Mouse (Mus musculus): ENCODE results near the gene Defb42. TPM values are rescaled to one million over a fixed set of nuclear protein-coding genes. Genes with fewer than 3 reads are reported as not detected.

The Defb42 gene
- total RNA-seq (2012; rRNA removed) = not detected in 2 replicates
- not detected in 2 replicates for total RNA-seq (2014; rRNA removed)
- polyA plus RNA-seq (2012; ENCODE audit: insufficient read length, low read depth) = not detected in 2 replicates

DNA sequence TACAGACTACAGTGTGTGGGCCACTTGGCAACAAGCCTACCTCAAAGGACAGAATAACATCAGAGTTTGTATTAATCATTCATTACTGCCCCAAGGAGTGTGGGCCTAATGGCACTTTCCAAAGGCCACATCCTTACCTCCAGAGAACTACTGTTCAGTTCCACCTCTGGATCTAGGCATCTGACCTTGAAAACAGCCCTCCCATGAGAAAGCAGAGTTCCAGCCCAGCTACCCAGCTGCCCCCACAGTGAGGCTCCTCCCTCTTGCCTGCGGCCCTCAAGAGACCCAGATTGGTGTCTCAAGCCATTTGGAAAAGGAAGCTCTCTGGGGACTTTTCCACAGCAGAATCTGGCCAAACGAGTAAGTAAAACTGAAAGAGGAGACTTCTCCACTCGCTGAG lies at the start of gene Defb42:
TSS of gene Defb42 (plus strand) at position 301 of the 400 bp plus-strand sequence.
- Histone ChIP-seq H3K4me1 (ENCODE audit: control insufficient read depth in 1 of 2, insufficient read depth in 2 of 2) (peaks cover 2 to 22% of the 10 kb centered on the region in 2 experiments; a peak in 3 of 4 replicates), H3K4me2 (ENCODE audit: insufficient read depth, low read depth, poor library complexity, severe bottlenecking) (no peak within 1 kb of the TSS), H3K9me3 (replicated peaks; ENCODE audit: low read length) (no peaks in the 10 kb centered on the region), H3K79me2 (replicated peaks; ENCODE audit: control insufficient read depth, extremely low read depth, insufficient read depth, poor library complexity, severe bottlenecking) (no peaks in the 10 kb centered on the region), H3K9ac (ENCODE audit: insufficient read depth, low read depth) (no peak within 1 kb of the TSS), H3K4me3 (replicated peaks in 1 of 3; ENCODE audit: low read depth in 2 of 3, low read length in 2 of 3, poor library complexity in 1 of 3) (no peak within 1 kb of the TSS), H3K36me3 (replicated peaks in 1 of 2; ENCODE audit: control insufficient read depth in 1 of 2, insufficient read depth in 1 of 2, low read length in 1 of 2) (no peaks in the 10 kb centered on the region), H3K27ac (ENCODE audit: insufficient read depth, low read depth) (no peak within 1 kb of the TSS), H3K27me3 (replicated peaks) (no peaks in the 10 kb centered on the region)
- TF ChIP-seq E2F4 (IDR thresholded peaks at IDR 0.05; ENCODE audit: insufficient replicate concordance, low read depth, low read length) = no peak
- TF ChIP-seq TBP (conservative IDR thresholded peaks at IDR 0.05; ENCODE audit: low read depth, low read length) = no peak
- TF ChIP-seq KAT2A (IDR thresholded peaks at IDR 0.05; ENCODE audit: insufficient replicate concordance, low read length) = no peak
- TF ChIP-seq EP300 (IDR thresholded peaks at IDR 0.05; ENCODE audit: low read length) = no peak
- TF ChIP-seq USF1 (IDR thresholded peaks at IDR 0.05; ENCODE audit: low read depth, low read length) = no peak
- TF ChIP-seq MAZ (IDR thresholded peaks at IDR 0.05; ENCODE audit: low read depth, low read length) = no peak
- no peak for TF ChIP-seq JUN (IDR thresholded peaks at IDR 0.05; ENCODE audit: insufficient read depth, low read depth, low read length)
- no peak for TF ChIP-seq BHLHE40 (IDR thresholded peaks at IDR 0.05; ENCODE audit: low read depth, low read length)
- no peak for TF ChIP-seq ZC3H11A (IDR thresholded peaks at IDR 0.05; ENCODE audit: low read depth, low read length)
- no peak for TF ChIP-seq CTCF (conservative IDR thresholded peaks at IDR 0.05 in 1 of 2, IDR thresholded peaks at IDR 0.05 in 1 of 2; ENCODE audit: low read depth in 2 of 2, low read length in 2 of 2)
- TF ChIP-seq GABPA (IDR thresholded peaks at IDR 0.05; ENCODE audit: insufficient replicate concordance, low read depth, low read length) = no peak
- TF ChIP-seq MEF2A (IDR thresholded peaks at IDR 0.05; ENCODE audit: borderline replicate concordance, low read depth, low read length) = no peak
- in situ Hi-C loops (cut with MboI; ENCODE audit: low pct_ligation_motif_present, low pct_unique_long_range_greater_than_20kb, low sequenced_read_pairs) = no loop called here
- dilution Hi-C loops (cut with MboI; ENCODE audit: extremely low pct_ligation_motif_present, extremely low pct_unique_long_range_greater_than_20kb, low sequenced_read_pairs) = no loop called here
- no peak for DNase-seq (ENCODE audit: extremely low read depth)

- TF ChIP-seq RAD21 (IDR thresholded peaks at IDR 0.05; ENCODE audit: low read depth, low read length) (no peak), ETS1 (conservative IDR thresholded peaks at IDR 0.05; ENCODE audit: low read depth, low read length) (no peak), TCF12 (IDR thresholded peaks at IDR 0.05; ENCODE audit: low read depth, low read length) (no peak), JUN (IDR thresholded peaks at IDR 0.05; ENCODE audit: insufficient read depth, low read depth, low read length) (no peak), EP300 (IDR thresholded peaks at IDR 0.05; ENCODE audit: low read length) (no peak), MYC (IDR thresholded peaks at IDR 0.05; ENCODE audit: low read depth, low read length) (no peak), SIN3A (IDR thresholded peaks at IDR 0.05; ENCODE audit: low read length) (no peak), ZC3H11A (IDR thresholded peaks at IDR 0.05; ENCODE audit: low read depth, low read length) (no peak), BHLHE40 (IDR thresholded peaks at IDR 0.05; ENCODE audit: low read depth, low read length) (no peak), MEF2A (IDR thresholded peaks at IDR 0.05; ENCODE audit: borderline replicate concordance, low read depth, low read length) (no peak), TBP (conservative IDR thresholded peaks at IDR 0.05; ENCODE audit: low read depth, low read length) (no peak), UBTF (IDR thresholded peaks at IDR 0.05; ENCODE audit: low read depth, low read length) (no peak), ZNF384 (IDR thresholded peaks at IDR 0.05; ENCODE audit: low read depth, low read length) (no peak), KAT2A (IDR thresholded peaks at IDR 0.05; ENCODE audit: insufficient replicate concordance, low read length) (no peak), MAZ (IDR thresholded peaks at IDR 0.05; ENCODE audit: low read depth, low read length) (no peak), HCFC1 (IDR thresholded peaks at IDR 0.05; ENCODE audit: low read depth, low read length) (no peak), IRF4 (IDR thresholded peaks at IDR 0.05; ENCODE audit: low read depth, low read length) (no peak), USF1 (IDR thresholded peaks at IDR 0.05; ENCODE audit: low read depth, low read length) (no peak), MXI1 (IDR thresholded peaks at IDR 0.05; ENCODE audit: low read depth, low read length) (no peak), CTCF (conservative IDR thresholded peaks at IDR 0.05 in 1 of 2, IDR thresholded peaks at IDR 0.05 in 1 of 2; ENCODE audit: low read depth in 2 of 2, low read length in 2 of 2) (no peak)
- Histone ChIP-seq H3K27me3 (replicated peaks) (no peaks in the 10 kb centered on the region), H3K4me3 (replicated peaks in 1 of 3; ENCODE audit: low read depth in 2 of 3, low read length in 2 of 3, poor library complexity in 1 of 3) (no peak within 1 kb of the TSS), H3K27ac (ENCODE audit: insufficient read depth, low read depth) (no peak within 1 kb of the TSS), H3K36me3 (replicated peaks in 1 of 2; ENCODE audit: control insufficient read depth in 1 of 2, insufficient read depth in 1 of 2, low read length in 1 of 2) (no peaks in the 10 kb centered on the region), H3K9ac (ENCODE audit: insufficient read depth, low read depth) (no peak within 1 kb of the TSS), H3K4me2 (ENCODE audit: insufficient read depth, low read depth, poor library complexity, severe bottlenecking) (no peak within 1 kb of the TSS; the same call in 1 of the 2 replicates), H3K79me2 (replicated peaks; ENCODE audit: control insufficient read depth, extremely low read depth, insufficient read depth, poor library complexity, severe bottlenecking) (no peaks in the 10 kb centered on the region), H3K9me3 (replicated peaks; ENCODE audit: low read length) (no peaks in the 10 kb centered on the region), H3K4me1 (ENCODE audit: control insufficient read depth in 1 of 2, insufficient read depth in 2 of 2) (peaks cover 0 to 12% of the 10 kb centered on the region in 2 experiments; a peak in 1 of 4 replicates)
- in situ Hi-C loops (cut with MboI; ENCODE audit: low pct_ligation_motif_present, low pct_unique_long_range_greater_than_20kb, low sequenced_read_pairs) (no loop called here), dilution Hi-C loops (cut with MboI; ENCODE audit: extremely low pct_ligation_motif_present, extremely low pct_unique_long_range_greater_than_20kb, low sequenced_read_pairs) (no loop called here)
- no peak for DNase-seq (ENCODE audit: extremely low read depth)
Observed at GRCm38 (mm10) chr14:62997777-62998176, 49.0 kb upstream of the Defb42 start, which contains the start of gene Defb47. TSS of gene Defb47 (plus strand) at chr14:62998077.

Data from CH12.LX (cell line).